Mouse (Mus musculus) bone marrow macrophage, adult 2 months (primary cell): ENCODE results near the gene Hemgn.

ENCODE experiments used
- CTCF ChIP-seq: IDR thresholded peaks from 2 replicates; pipeline ENCODE4 v1.5.1; 2012; ENCODE audit warnings: low read depth, mild to moderate bottlenecking, low read length, moderate library complexity
- POLR2A ChIP-seq: IDR thresholded peaks from 2 replicates; pipeline ENCODE4 v1.6.1; 2012; ENCODE audit warnings: mild to moderate bottlenecking, low read depth, low read length, borderline replicate concordance

- TF ChIP-seq CTCF (no peak), POLR2A (no peak)
These were observed 29.2 kb upstream of the Hemgn start for GRCm38 (mm10) chr4:46442501-46442900.
